Mouse (Mus musculus): ENCODE measurements around the gene Phf20.

- TF ChIP-seq CTCF (IDR thresholded peaks at IDR 0.05; ENCODE audit: low read depth, low read length) (0 out of 2 replicates have a peak, but pooled peaks have one; percentile 16), POLR2A (IDR thresholded peaks at IDR 0.05; ENCODE audit: extremely low read depth, insufficient read depth, low read length) (no peak)
Measured at GRCm38 (mm10) chr2:156177651-156178050, 18.6 kb upstream of the Phf20 start.
